Mouse (Mus musculus) heart, postnatal 10 days (tissue): ENCODE measurements at regions not wholly inside any gene's neighbourhood (a gene's known extent, or its start where the extent isn't known, plus 50 kb on each side); places are given as distances from the start of the nearest gene placed in this dataset.

Experiments used
- DNase-seq, 2 experiments: peaks; one replicate each; pipeline ENCODE4 v3.0.0; 2021
- intact Hi-C: fragments of 180-260 bp; cut with DNase I; formaldehyde crosslinking; loops from one replicate; pipeline ENCODE4 v1.15.1; 2025

GRCm38 (mm10) chr7:40831583-40831982 is 66.5 kb upstream of the Vstm2b start:
- no peak for DNase-seq

GRCm38 (mm10) chr7:40842344-40842992 is 55.7 kb upstream of the Vstm2b start:
- DNase-seq, result no peak
- intact Hi-C loops, result no loop called here

More at GRCm38 (mm10) chr7:40831583-40831982, 66.5 kb upstream of the Vstm2b start:
- intact Hi-C loops, result no loop called here

- intact Hi-C loops, result no loop called here
- DNase-seq, result no peak
These were observed 51.6 kb upstream of the Vstm2b start for GRCm38 (mm10) chr7:40846512-40846911.
